Mouse (Mus musculus) CH12.LX (cell line): ENCODE data around the gene C330021F23Rik.

Experiments used
- IRF4 ChIP-seq: IDR thresholded peaks from 2 replicates; pipeline ENCODE4 v1.6.1; 2014; ENCODE audit warnings: low read depth, mild to moderate bottlenecking, inconsistent platforms, low read length, improper control_type of control experiment
- MEF2A ChIP-seq: IDR thresholded peaks from 2 replicates; pipeline ENCODE4 v1.6.1; 2014; ENCODE audit warnings: low read depth, mild to moderate bottlenecking, inconsistent platforms, low read length, improper control_type of control experiment, borderline replicate concordance

- TF ChIP-seq IRF4 (no peak), MEF2A (no peak)
Measured at GRCm38 (mm10) chr8:3539146-3539545, 28.6 kb upstream of the C330021F23Rik start.
